Mouse (Mus musculus) CH12.LX (cell line): ENCODE measurements at regions not wholly inside any gene's neighbourhood (a gene's known extent, or its start where the extent isn't known, plus 50 kb on each side); places are given as distances from the start of the nearest gene placed in this dataset.

Experiments used
- DNase-seq: peaks from one replicate; pipeline ENCODE4 v3.0.0-alpha.2; 2013; ENCODE audit errors: extremely low read depth
- H3K27ac ChIP-seq: 2 replicates; pipeline ENCODE4 v1.5.1; 2012; ENCODE audit warnings: low read depth, mild to moderate bottlenecking, control low read depth, moderate library complexity; ENCODE audit not compliant: insufficient read depth
- H3K27me3 ChIP-seq: replicated peaks from 2 replicates; pipeline ENCODE3; 2012; ENCODE audit warnings: inconsistent platforms
- H3K36me3 ChIP-seq, 2 experiments: replicated peaks in 1 of 2; 2 replicates each; pipeline versions ENCODE3 to v1.6.1; 2012; ENCODE audit warnings: inconsistent platforms in 1 of 2, low read length in 1 of 2, mild to moderate bottlenecking in 1 of 2, mixed read lengths in 1 of 2, moderate library complexity in 1 of 2; ENCODE audit not compliant: control insufficient read depth in 1 of 2, insufficient read depth in 1 of 2
- H3K4me1 ChIP-seq, 2 experiments: 2 replicates each; pipeline ENCODE4 v1.6.1; 2012; ENCODE audit warnings: inconsistent platforms in 1 of 2, moderate library complexity in 1 of 2; ENCODE audit not compliant: insufficient read depth in 2 of 2, control insufficient read depth in 1 of 2
- H3K4me2 ChIP-seq: 2 replicates; pipeline ENCODE4 v1.6.1; 2012; ENCODE audit warnings: low read depth, mild to moderate bottlenecking, control low read depth; ENCODE audit not compliant: poor library complexity, insufficient read depth, severe bottlenecking
- H3K4me3 ChIP-seq, 3 experiments: fragments of 150-350 bp in 1 of 3; sonication (generic) in 1 of 3; replicated peaks in 1 of 3; 2 replicates each; pipeline versions ENCODE3 to v1.5.1; 2011 to 2012; ENCODE audit warnings: low read depth in 2 of 3, low read length in 2 of 3, mild to moderate bottlenecking in 2 of 3, moderate library complexity in 2 of 3, control low read depth in 1 of 3, improper control_type of control experiment in 1 of 3, inconsistent platforms in 1 of 3, mixed read lengths in 1 of 3; ENCODE audit not compliant: poor library complexity in 1 of 3
- H3K79me2 ChIP-seq: replicated peaks from 2 replicates; pipeline ENCODE4 v1.6.1; 2012; ENCODE audit warnings: mild to moderate bottlenecking, moderate library complexity; ENCODE audit not compliant: control insufficient read depth, poor library complexity, insufficient read depth, severe bottlenecking; ENCODE audit errors: extremely low read depth
- H3K9ac ChIP-seq: 2 replicates; pipeline ENCODE4 v1.6.1; 2012; ENCODE audit warnings: low read depth, mild to moderate bottlenecking, control low read depth, moderate library complexity; ENCODE audit not compliant: insufficient read depth
- H3K9me3 ChIP-seq: replicated peaks from 2 replicates; pipeline ENCODE3; 2012; ENCODE audit warnings: low read length, inconsistent platforms, mixed read lengths
- CHD1 ChIP-seq: IDR thresholded peaks from 2 replicates; pipeline ENCODE4 v1.6.1; 2012; ENCODE audit warnings: low read depth, low read length, improper control_type of control experiment, inconsistent platforms
- CTCF ChIP-seq, 2 experiments: IDR thresholded peaks in 1 of 2; conservative IDR thresholded peaks in 1 of 2; 2 replicates each; pipeline ENCODE4 v1.5.1; 2011 to 2012; ENCODE audit warnings: low read depth in 2 of 2, low read length in 2 of 2, improper control_type of control experiment in 1 of 2, inconsistent platforms in 1 of 2, mild to moderate bottlenecking in 1 of 2, moderate library complexity in 1 of 2
- HCFC1 ChIP-seq: IDR thresholded peaks from 2 replicates; pipeline ENCODE4 v1.6.1; 2012; ENCODE audit warnings: low read depth, mild to moderate bottlenecking, inconsistent platforms, low read length, improper control_type of control experiment
- JUND ChIP-seq: conservative IDR thresholded peaks from 2 replicates; pipeline ENCODE4 v1.6.1; 2011; ENCODE audit warnings: low read depth, low read length, improper control_type of control experiment
- KAT2A ChIP-seq: IDR thresholded peaks from 2 replicates; pipeline ENCODE4 v1.6.1; 2012; ENCODE audit warnings: low read length, improper control_type of control experiment, inconsistent platforms; ENCODE audit not compliant: insufficient replicate concordance
- MAFK ChIP-seq: IDR thresholded peaks from 2 replicates; pipeline ENCODE4 v1.6.1; 2011; ENCODE audit warnings: low read length, improper control_type of control experiment; ENCODE audit not compliant: insufficient replicate concordance
- MXI1 ChIP-seq: IDR thresholded peaks from 2 replicates; pipeline ENCODE4 v1.6.1; 2011; ENCODE audit warnings: mild to moderate bottlenecking, low read depth, low read length, improper control_type of control experiment
- POLR2AphosphoS2 ChIP-seq: IDR thresholded peaks from 2 replicates; pipeline ENCODE4 v1.6.1; 2011; ENCODE audit warnings: low read depth, low read length, improper control_type of control experiment
- SMC3 ChIP-seq: IDR thresholded peaks from 2 replicates; pipeline ENCODE4 v1.6.1; 2011; ENCODE audit warnings: low read depth, low read length, improper control_type of control experiment
- TCF12 ChIP-seq: IDR thresholded peaks from 2 replicates; pipeline ENCODE4 v1.6.1; 2014; ENCODE audit warnings: low read depth, mild to moderate bottlenecking, inconsistent platforms, low read length, improper control_type of control experiment
- ZC3H11A ChIP-seq: IDR thresholded peaks from 2 replicates; pipeline ENCODE4 v1.6.1; 2012; ENCODE audit warnings: low read depth, mild to moderate bottlenecking, inconsistent platforms, low read length, improper control_type of control experiment
- ZMIZ1 ChIP-seq: IDR thresholded peaks from 2 replicates; pipeline ENCODE4 v1.6.1; 2012; ENCODE audit warnings: low read depth, mild to moderate bottlenecking, inconsistent platforms, low read length, improper control_type of control experiment
- dilution Hi-C: fragments of 300-500 bp; cut with MboI; formaldehyde crosslinking; loops from 2 replicates; pipeline ENCODE4 v1.14.3; 2020; ENCODE audit warnings: low sequenced_read_pairs; ENCODE audit not compliant: extremely low pct_unique_long_range_greater_than_20kb, extremely low pct_ligation_motif_present
- in situ Hi-C: fragments of 300-500 bp; cut with MboI; formaldehyde crosslinking; loops from 3 replicates; pipeline ENCODE4 v1.14.3; 2019; ENCODE audit warnings: low sequenced_read_pairs, low pct_ligation_motif_present, low pct_unique_long_range_greater_than_20kb, mixed read lengths

- Histone ChIP-seq H3K27me3 (peaks cover 89% of the 10 kb centered on the region), H3K27ac (no peak overlapping the region), H3K36me3 (no peaks in the 10 kb centered on the region), H3K9ac (no peak overlapping the region), H3K79me2 (no peaks in the 10 kb centered on the region), H3K4me3 (no peak overlapping the region), H3K4me2 (no peak overlapping the region), H3K9me3 (no peaks in the 10 kb centered on the region), H3K4me1 (no peaks in the 10 kb centered on the region)
- in situ Hi-C loops: no loop called here
- no peak for DNase-seq
- dilution Hi-C loops: no loop called here
- peak in 1 of 2 experiments; percentile 35; a peak in 2 of 4 replicates for TF ChIP-seq CTCF (conservative IDR thresholded peaks at IDR 0.05 in 1 of 2, IDR thresholded peaks at IDR 0.05 in 1 of 2; ENCODE audit: low read depth in 2 of 2, low read length in 2 of 2)
- peak; percentile 30 for TF ChIP-seq SMC3
- no peak for TF ChIP-seq MXI1
Observed at GRCm38 (mm10) chr6:84269023-84269422, 260.6 kb downstream of the Dysf start.

GRCm38 (mm10) chr6:84268111-84268510 is 259.7 kb downstream of the Dysf start:
- TF ChIP-seq KAT2A (no peak), ZC3H11A (no peak), ZMIZ1 (no peak), CTCF (conservative IDR thresholded peaks at IDR 0.05 in 1 of 2, IDR thresholded peaks at IDR 0.05 in 1 of 2; ENCODE audit: low read depth in 2 of 2, low read length in 2 of 2) (no peak), TCF12 (no peak), HCFC1 (no peak)
- H3K79me2 ChIP-seq: no peaks in the 10 kb centered on the region
- in situ Hi-C loops: no loop called here
- H3K4me2 ChIP-seq: no peak overlapping the region
- no peak overlapping the region for H3K27ac ChIP-seq
- no peak overlapping the region for H3K4me3 ChIP-seq
- dilution Hi-C loops: no loop called here
- H3K36me3 ChIP-seq: no peaks in the 10 kb centered on the region
- no peaks in the 10 kb centered on the region for H3K9me3 ChIP-seq
- H3K27me3 ChIP-seq: peaks cover 95% of the 10 kb centered on the region
- no peak for DNase-seq
- H3K9ac ChIP-seq: no peak overlapping the region
- no peaks in the 10 kb centered on the region for H3K4me1 ChIP-seq

- Histone ChIP-seq H3K79me2 (no peaks in the 10 kb centered on the region), H3K9me3 (no peaks in the 10 kb centered on the region), H3K27me3 (peaks cover 96% of the 10 kb centered on the region), H3K4me3 (no peak overlapping the region), H3K9ac (no peak overlapping the region), H3K4me1 (no peaks in the 10 kb centered on the region), H3K36me3 (no peaks in the 10 kb centered on the region), H3K27ac (no peak overlapping the region), H3K4me2 (no peak overlapping the region)
- dilution Hi-C loops: no loop called here
- in situ Hi-C loops: no loop called here
- TF ChIP-seq CHD1 (no peak), POLR2AphosphoS2 (no peak), JUND (no peak), MAFK (no peak)
- DNase-seq: no peak
Observed at GRCm38 (mm10) chr6:84267526-84267925, 259.1 kb downstream of the Dysf start.
